Mouse (Mus musculus): ENCODE measurements around the gene Rack1. TPM values are rescaled to one million over a fixed set of nuclear protein-coding genes. Genes with fewer than 3 reads are reported as not detected.

Rack1 gene
- polyA plus RNA-seq, 1 experiment from 2014 or later: 795 TPM

GRCm38 (mm10) chr11:48833731-48834639, 33.9 kb downstream of the Rack1 start:
- under 1% methylated on average over 30 of the region's 30 CpGs for WGBS
- no peaks in the 10 kb centered on the region for H3K9me3 ChIP-seq (replicated peaks; ENCODE audit: low read length)
- ATAC-seq (replicated peaks; ENCODE audit: low FRiP score, low read depth) (peak; percentile 88), DNase-seq (ENCODE audit: low spot score) (peak; percentile 90)
- peak overlapping the region; percentile 50 for H3K4me2 ChIP-seq (ENCODE audit: low read length)
- peak overlapping the region; percentile 42 for H3K27ac ChIP-seq
- H3K4me1 ChIP-seq (replicated peaks; ENCODE audit: insufficient read depth, low read length): peaks cover 11% of the 10 kb centered on the region; the same call in 1 of the 2 replicates
- H3K27me3 ChIP-seq (ENCODE audit: insufficient read depth, low read length): no peaks in the 10 kb centered on the region
- no peaks in the 10 kb centered on the region for H3K36me3 ChIP-seq (ENCODE audit: insufficient read depth, low read length)
- peak overlapping the region; percentile 32 for H3K9ac ChIP-seq (ENCODE audit: low read depth, low read length)
- TF ChIP-seq CTCF (IDR thresholded peaks at IDR 0.05; ENCODE audit: low read depth): no peak
- H3K4me3 ChIP-seq (replicated peaks; ENCODE audit: low read depth, low read length): peak overlapping the region; percentile 46

GRCm38 (mm10) chr11:48835923-48836322, 35.8 kb downstream of the Rack1 start:
- DNase-seq (ENCODE audit: low spot score) (no peak), ATAC-seq (replicated peaks; ENCODE audit: low FRiP score, low read depth) (no peak)
- H3K9ac ChIP-seq (ENCODE audit: low read depth, low read length): no peak overlapping the region
- no peak overlapping the region for H3K27ac ChIP-seq
- H3K36me3 ChIP-seq (ENCODE audit: insufficient read depth, low read length): no peaks in the 10 kb centered on the region
- no peaks in the 10 kb centered on the region for H3K27me3 ChIP-seq (ENCODE audit: insufficient read depth, low read length)
- H3K4me1 ChIP-seq (replicated peaks; ENCODE audit: insufficient read depth, low read length): peaks cover 15% of the 10 kb centered on the region; the same call in 1 of the 2 replicates
- no peaks in the 10 kb centered on the region for H3K9me3 ChIP-seq (replicated peaks; ENCODE audit: low read length)
- 73% methylated on average over 6 of the region's 6 CpGs for WGBS
- TF ChIP-seq CTCF (IDR thresholded peaks at IDR 0.05; ENCODE audit: low read depth): no peak
- no peak overlapping the region for H3K4me3 ChIP-seq (replicated peaks; ENCODE audit: low read depth, low read length)
- H3K4me2 ChIP-seq (ENCODE audit: low read length): no peak overlapping the region

GRCm38 (mm10) chr11:48836990-48837309, 36.8 kb downstream of the Rack1 start:
- WGBS: 16% methylated on average over 9 of the region's 11 CpGs
- DNase-seq (ENCODE audit: low spot score) (no peak), ATAC-seq (replicated peaks; ENCODE audit: low FRiP score, low read depth) (0 out of 2 replicates have a peak, but pooled peaks have one; percentile 0)
- Histone ChIP-seq H3K36me3 (ENCODE audit: insufficient read depth, low read length) (no peaks in the 10 kb centered on the region), H3K9me3 (replicated peaks; ENCODE audit: low read length) (no peaks in the 10 kb centered on the region), H3K4me3 (replicated peaks; ENCODE audit: low read depth, low read length) (peak overlapping the region; percentile 70), H3K27ac (no peak overlapping the region; the same call in 1 of the 2 replicates), H3K9ac (ENCODE audit: low read depth, low read length) (peak overlapping the region; percentile 71; the same call in 1 of the 2 replicates), H3K4me2 (ENCODE audit: low read length) (peak overlapping the region; percentile 89), H3K4me1 (replicated peaks; ENCODE audit: insufficient read depth, low read length) (peaks cover 15% of the 10 kb centered on the region; the same call in 1 of the 2 replicates), H3K27me3 (ENCODE audit: insufficient read depth, low read length) (no peaks in the 10 kb centered on the region)
- TF ChIP-seq CTCF (IDR thresholded peaks at IDR 0.05; ENCODE audit: low read depth): no peak

- peaks cover 15% of the 10 kb centered on the region; the same call in 1 of the 2 replicates for H3K4me1 ChIP-seq (replicated peaks; ENCODE audit: insufficient read depth, low read length)
- H3K27ac ChIP-seq: peak overlapping the region; percentile 69
- TF ChIP-seq CTCF (IDR thresholded peaks at IDR 0.05; ENCODE audit: low read depth): peak; percentile 18; the same call in 1 of the 2 replicates
- ATAC-seq (replicated peaks; ENCODE audit: low FRiP score, low read depth) (0 out of 2 replicates have a peak, but pooled peaks have one; percentile 16), DNase-seq (ENCODE audit: low spot score) (peak; percentile 53)
- H3K9ac ChIP-seq (ENCODE audit: low read depth, low read length): peak overlapping the region; percentile 71
- 0% methylated on average over 65 of the region's 77 CpGs for WGBS
- H3K27me3 ChIP-seq (ENCODE audit: insufficient read depth, low read length): no peaks in the 10 kb centered on the region
- H3K36me3 ChIP-seq (ENCODE audit: insufficient read depth, low read length): no peaks in the 10 kb centered on the region
- peak overlapping the region; percentile 70 for H3K4me3 ChIP-seq (replicated peaks; ENCODE audit: low read depth, low read length)
- H3K9me3 ChIP-seq (replicated peaks; ENCODE audit: low read length): no peaks in the 10 kb centered on the region
- peak overlapping the region; percentile 89 for H3K4me2 ChIP-seq (ENCODE audit: low read length)
These were observed 37.4 kb downstream of the Rack1 start for GRCm38 (mm10) chr11:48837310-48838180.

GRCm38 (mm10) chr11:48838181-48838797, 38.2 kb downstream of the Rack1 start:
- no peaks in the 10 kb centered on the region for H3K27me3 ChIP-seq (ENCODE audit: insufficient read depth, low read length)
- peak overlapping the region; percentile 69 for H3K27ac ChIP-seq
- peak overlapping the region; percentile 71 for H3K9ac ChIP-seq (ENCODE audit: low read depth, low read length)
- peak overlapping the region; percentile 89 for H3K4me2 ChIP-seq (ENCODE audit: low read length)
- no peaks in the 10 kb centered on the region for H3K9me3 ChIP-seq (replicated peaks; ENCODE audit: low read length)
- TF ChIP-seq CTCF (IDR thresholded peaks at IDR 0.05; ENCODE audit: low read depth): no peak
- H3K36me3 ChIP-seq (ENCODE audit: insufficient read depth, low read length): no peaks in the 10 kb centered on the region
- ATAC-seq (replicated peaks; ENCODE audit: low FRiP score, low read depth) (peak; percentile 37), DNase-seq (ENCODE audit: low spot score) (peak; percentile 65)
- WGBS: 2% methylated on average over 16 of the region's 16 CpGs
- H3K4me1 ChIP-seq (replicated peaks; ENCODE audit: insufficient read depth, low read length): peaks cover 15% of the 10 kb centered on the region; the same call in 1 of the 2 replicates
- H3K4me3 ChIP-seq (replicated peaks; ENCODE audit: low read depth, low read length): peak overlapping the region; percentile 70

Data from kidney, postnatal 0 days (tissue).